Comparison of ENCODE assay signal across 7 mouse cellular contexts in genomic region chr1:136588908-136589307, GRCm38 (mm10). TPM values are rescaled to one million over a fixed set of nuclear protein-coding genes. Genes with fewer than 3 reads are reported as not detected.
DNase-seq lines count a peak whose midpoint lies in the region; ATAC-seq lines count a peak whose summit lies in the region.

No protein-coding gene starts in this region.

- H3K36me3 ChIP-seq in liver, embryonic 11.5 days (ENCODE audit: control insufficient read depth, insufficient read depth, low read length), result no peaks in the 10 kb centered on the region
- H3K36me3 ChIP-seq in embryonic facial prominence, embryonic 15.5 days, result no peaks in the 10 kb centered on the region
- H3K36me3 ChIP-seq in limb, embryonic 11.5 days (ENCODE audit: control insufficient read depth, insufficient read depth, low read length), result no peaks in the 10 kb centered on the region

- H3K4me3 ChIP-seq in liver, embryonic 11.5 days (ENCODE audit: low read depth, low read length), result no peak overlapping the region
- H3K4me3 ChIP-seq in embryonic facial prominence, embryonic 15.5 days (replicated peaks), result peak overlapping the region; percentile 24
- peak overlapping the region; percentile 11 for H3K4me3 ChIP-seq in limb, embryonic 11.5 days (ENCODE audit: low read depth, low read length)

- H3K27me3 ChIP-seq in liver, embryonic 11.5 days (replicated peaks; ENCODE audit: control insufficient read depth, insufficient read depth, low read length), result no peaks in the 10 kb centered on the region
- H3K27me3 ChIP-seq in embryonic facial prominence, embryonic 15.5 days, result no peaks in the 10 kb centered on the region
- no peaks in the 10 kb centered on the region for H3K27me3 ChIP-seq in limb, embryonic 11.5 days (ENCODE audit: control insufficient read depth, insufficient read depth, low read length)

- no peak overlapping the region for H3K27ac ChIP-seq in liver, embryonic 11.5 days (ENCODE audit: low read depth, low read length)
- H3K27ac ChIP-seq in embryonic facial prominence, embryonic 15.5 days (replicated peaks), result no peak overlapping the region
- H3K27ac ChIP-seq in limb, embryonic 11.5 days (replicated peaks; ENCODE audit: low read depth, low read length), result no peak overlapping the region

- no peak for DNase-seq in liver, embryonic 11.5 days (ENCODE audit: low spot score)
- no peak for DNase-seq in liver
- DNase-seq in limb, embryonic 11.5 days (ENCODE audit: low spot score), result peak; percentile 78
- peak; percentile 47 for DNase-seq in retina, embryonic 14.5 days (ENCODE audit: low spot score)
- no peak for DNase-seq in urinary bladder, postnatal 4 days (ENCODE audit: low spot score in 2 of 2)

- no peak overlapping the region for H3K9ac ChIP-seq in liver, embryonic 11.5 days (ENCODE audit: low read depth, low read length)
- H3K9ac ChIP-seq in embryonic facial prominence, embryonic 15.5 days, result no peak overlapping the region
- no peak overlapping the region for H3K9ac ChIP-seq in limb, embryonic 11.5 days (ENCODE audit: low read length)

- H3K4me2 ChIP-seq in liver, embryonic 11.5 days, result peak overlapping the region; percentile 53
- peak overlapping the region; percentile 49 for H3K4me2 ChIP-seq in embryonic facial prominence, embryonic 15.5 days (replicated peaks)
- peak overlapping the region; percentile 45 for H3K4me2 ChIP-seq in limb, embryonic 11.5 days (ENCODE audit: low read depth, severe bottlenecking)

- no peaks in the 10 kb centered on the region for H3K9me3 ChIP-seq in liver, embryonic 11.5 days (ENCODE audit: control insufficient read depth, low read length)
- no peaks in the 10 kb centered on the region for H3K9me3 ChIP-seq in embryonic facial prominence, embryonic 15.5 days (replicated peaks)
- no peaks in the 10 kb centered on the region for H3K9me3 ChIP-seq in limb, embryonic 11.5 days (ENCODE audit: control insufficient read depth, low read length)

- no peaks in the 10 kb centered on the region for H3K4me1 ChIP-seq in liver, embryonic 11.5 days (replicated peaks; ENCODE audit: control insufficient read depth, insufficient read depth, low read length)
- H3K4me1 ChIP-seq in embryonic facial prominence, embryonic 15.5 days, result peaks cover 8% of the 10 kb centered on the region
- peaks cover 6% of the 10 kb centered on the region for H3K4me1 ChIP-seq in limb, embryonic 11.5 days (ENCODE audit: control insufficient read depth, insufficient read depth, low read length)

- no peak for ATAC-seq in liver, embryonic 11.5 days (replicated peaks; ENCODE audit: low FRiP score)
- no peak for ATAC-seq in embryonic facial prominence, embryonic 15.5 days (ENCODE audit: insufficient number of reproducible peaks, low FRiP score, low TSS enrichment, low read depth)
- ATAC-seq in limb, embryonic 11.5 days (ENCODE audit: insufficient number of reproducible peaks, low FRiP score, low TSS enrichment, low read depth), result peak; percentile 67; the same call in 1 of the 2 replicates
- ATAC-seq in megakaryocyte, adult 5-6 weeks (ENCODE audit: poor library complexity, severe bottlenecking), result no peak

- WGBS in liver, embryonic 11.5 days, result 18% methylated on average over 9 of the region's 9 CpGs
- WGBS in embryonic facial prominence, embryonic 15.5 days, result 5% methylated on average over 9 of the region's 9 CpGs
- 5% methylated on average over 9 of the region's 9 CpGs for WGBS in limb, embryonic 11.5 days

RNA-seq across cellular contexts. Expression of gene Zfp281, which starts 35.8 kb away (rescaled TPM):
- polyA plus RNA-seq in liver, embryonic 11.5 days (2014; fragmentation: Nextera tagmentation; extraction: Ambion mirVana), result 19.3 and 21.3 TPM in 2 replicates
- polyA plus RNA-seq in embryonic facial prominence, embryonic 15.5 days (2015; fragmentation: Nextera tagmentation; extraction: Ambion mirVana), result 18.4 and 19.2 TPM in 2 replicates
- polyA plus RNA-seq in limb, embryonic 11.5 days (2014; fragmentation: Nextera tagmentation; extraction: Ambion mirVana), result 38.6 and 42.2 TPM in 2 replicates
- total RNA-seq in megakaryocyte, adult 5-6 weeks (2015), result 17.0 and 19.9 TPM in 2 replicates
- 18.9 and 21.0 TPM in 2 replicates for total RNA-seq in megakaryocyte, adult 5-6 weeks (2017)

Comparison
In these comparisons a context has a peak if more than half of its experiments do, and no peak if none do; other contexts are left out.
1. DNase-seq: peak in limb, embryonic 11.5 days (single experiment) and retina, embryonic 14.5 days (single experiment); none in liver, embryonic 11.5 days (single experiment), liver (single experiment) and urinary bladder, postnatal 4 days (0 of 2).
2. Peak in every context shown above with its lines, with median percentiles within 50 percentile points of each other: H3K4me2 ChIP-seq.